Comparison of ENCODE assay signal across 8 mouse cellular contexts in the genomic region with DNA sequence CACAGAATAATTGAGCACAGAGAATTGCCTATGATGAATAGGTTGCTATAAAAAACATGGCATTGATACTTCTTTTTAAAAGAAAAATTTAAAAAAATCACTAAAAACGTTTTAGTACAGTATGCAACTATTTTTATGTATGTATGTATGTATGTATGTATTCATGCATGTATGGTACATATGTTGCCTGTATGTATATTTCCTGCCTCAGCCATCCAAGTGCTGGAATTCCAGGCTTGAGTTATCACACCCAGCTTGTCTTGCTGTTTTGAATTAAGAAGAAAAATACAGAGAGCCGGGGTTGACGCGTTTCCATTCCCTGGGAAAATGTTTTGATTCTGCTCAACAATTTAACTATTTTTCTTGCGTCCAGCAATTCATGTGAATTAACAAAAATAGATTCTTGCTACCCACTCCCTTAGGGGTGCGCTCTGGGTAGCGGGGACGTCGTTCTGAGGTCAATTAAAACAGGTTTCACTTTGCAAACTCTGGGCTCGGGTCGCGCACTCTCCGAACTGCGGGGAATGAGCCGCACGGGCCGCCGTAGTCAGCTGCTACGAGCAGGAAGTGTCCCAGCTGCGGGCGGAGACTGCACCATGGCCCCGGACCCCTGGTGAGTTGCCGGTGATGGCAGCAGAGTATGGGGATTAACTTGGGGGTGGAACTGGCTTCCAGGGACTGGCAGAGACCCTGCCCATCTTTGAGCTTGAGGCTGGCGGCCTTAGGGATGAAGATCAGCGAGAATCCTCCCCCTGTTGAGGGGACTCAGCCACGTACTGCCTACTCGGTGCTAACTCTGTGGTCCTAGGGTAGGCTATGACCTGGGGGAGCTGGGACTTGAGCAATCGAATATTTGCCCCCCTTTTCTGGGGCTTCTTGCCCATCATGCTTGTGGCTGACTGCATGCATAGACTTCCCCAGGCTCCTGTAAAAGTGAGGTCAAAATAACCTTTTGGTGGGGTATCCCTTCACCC. TPM values are rescaled to one million over a fixed set of nuclear protein-coding genes. Genes with fewer than 3 reads are reported as not detected.
DNase-seq lines count a peak whose midpoint lies in the region; TF ChIP-seq lines count a peak whose summit lies in the region.

A gene (plus strand): TSS at position 289 of the 974 bp plus-strand sequence.

- H3K9me3 ChIP-seq in megakaryocyte, embryonic 14.5 days = no peaks in the 10 kb centered on the region

- TF ChIP-seq CTCF in gastrocnemius, adult 2 months (IDR thresholded peaks at IDR 0.05) = no peak

- peaks cover 22% of the 10 kb centered on the region for H3K4me1 ChIP-seq in megakaryocyte, embryonic 14.5 days

- H3K4me3 ChIP-seq in gastrocnemius, adult 2 months = peak within 1 kb of the TSS; percentile 90
- H3K4me3 ChIP-seq in megakaryocyte, embryonic 14.5 days (replicated peaks) = peak within 1 kb of the TSS; percentile 99

- intact Hi-C loops in gastrocnemius, adult 2 months (cut with DNase I) = loop anchor here (10.0 kb wide), 1 partner anchor 141 kb away; no protein-coding TSS in a partner anchor

- no peaks in the 10 kb centered on the region for H3K27me3 ChIP-seq in megakaryocyte, embryonic 14.5 days (replicated peaks)

- peak within 1 kb of the TSS; percentile 88 for H3K27ac ChIP-seq in gastrocnemius, adult 2 months

- peaks cover 19% of the 10 kb centered on the region for H3K36me3 ChIP-seq in megakaryocyte, embryonic 14.5 days (replicated peaks; ENCODE audit: low read length)

- peak; percentile 77 for DNase-seq in WW6 (ENCODE audit: low read depth, low spot score)
- DNase-seq in cerebellum, postnatal 4 days (ENCODE audit: low spot score in 2 of 2) = peak; percentile 97 to 98
- DNase-seq in gastrocnemius, adult 2 months = peak; percentile 97
- DNase-seq in hindlimb bud, embryonic 11.5 days (ENCODE audit: extremely low spot score, low read depth, low spot score) = peak; percentile 56
- peak; percentile 81 to 97 for DNase-seq in left cerebral cortex, adult 8-10 months (ENCODE audit: low spot score in 2 of 2)
- peak; percentile 96 to 97 for DNase-seq in right cerebral cortex, postnatal 10 days (ENCODE audit: low spot score in 2 of 2)
- peak; percentile 98 for DNase-seq in urinary bladder, postnatal 25 days (ENCODE audit: low spot score)

RNA-seq across cellular contexts. Expression of the gene that starts here (rescaled TPM):
- total RNA-seq in gastrocnemius, adult 2 months (2021) = 10 to 100 TPM; 21.0 to 25.9 TPM
- 10 to 100 TPM; 27.4 to 41.6 (median 32.4) TPM for total RNA-seq in left cerebral cortex, adult 8-10 months (2022)
- 3.9 and 4.3 TPM in 2 replicates for polyA plus RNA-seq in megakaryocyte, embryonic 14.5 days (2012; ENCODE audit: insufficient read depth, low replicate concordance)

Comparison
In these comparisons a context has a peak if more than half of its experiments do, and no peak if none do; other contexts are left out.
1. Peak in every context shown above with its lines: DNase-seq, H3K4me3 ChIP-seq and H3K27ac ChIP-seq.